Mouse (Mus musculus): ENCODE measurements around the gene Babam1. TPM values are rescaled to one million over a fixed set of nuclear protein-coding genes. Genes with fewer than 3 reads are reported as not detected.

Gene Babam1
- polyA plus RNA-seq, 1 experiment from 2014 or later = 56.0 TPM

DNA sequence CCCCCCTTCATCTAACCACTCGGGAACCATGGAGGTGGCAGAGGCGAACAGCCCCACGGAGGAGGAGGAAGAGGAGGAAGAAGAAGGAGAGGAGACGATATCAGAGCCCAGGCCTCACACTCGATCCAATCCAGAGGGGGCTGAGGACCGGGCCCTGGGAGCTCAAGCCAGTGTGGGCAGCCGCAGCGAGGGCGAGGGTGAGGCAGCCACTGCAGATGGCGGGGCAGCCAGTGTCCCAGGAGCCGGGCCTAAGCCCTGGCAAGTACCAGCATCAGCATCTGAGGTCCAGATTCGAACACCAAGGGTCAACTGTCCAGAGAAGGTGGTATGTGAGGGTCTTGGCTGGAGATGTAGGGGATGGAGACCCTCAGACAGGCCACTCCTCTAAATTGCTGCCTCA is 1.0 kb downstream of the Babam1 start:
- peak overlapping the region; percentile 80 for H3K4me3 ChIP-seq (replicated peaks)
- H3K4me2 ChIP-seq = peak overlapping the region; percentile 84
- H3K36me3 ChIP-seq (replicated peaks) = peaks cover 24% of the 10 kb centered on the region
- ATAC-seq (ENCODE audit: insufficient read depth) = no peak
- peak overlapping the region; percentile 65 for H3K9ac ChIP-seq
- H3K27ac ChIP-seq (replicated peaks) = 0 out of 2 replicates have a peak overlapping the region, but pooled peaks have one; percentile 69
- peaks cover 27% of the 10 kb centered on the region for H3K4me1 ChIP-seq (replicated peaks)
- no peaks in the 10 kb centered on the region for H3K9me3 ChIP-seq (replicated peaks)
- H3K27me3 ChIP-seq = no peaks in the 10 kb centered on the region
- WGBS (ENCODE audit: insufficient replicate concordance) = 79% methylated on average over 12 of the region's 12 CpGs

DNA sequence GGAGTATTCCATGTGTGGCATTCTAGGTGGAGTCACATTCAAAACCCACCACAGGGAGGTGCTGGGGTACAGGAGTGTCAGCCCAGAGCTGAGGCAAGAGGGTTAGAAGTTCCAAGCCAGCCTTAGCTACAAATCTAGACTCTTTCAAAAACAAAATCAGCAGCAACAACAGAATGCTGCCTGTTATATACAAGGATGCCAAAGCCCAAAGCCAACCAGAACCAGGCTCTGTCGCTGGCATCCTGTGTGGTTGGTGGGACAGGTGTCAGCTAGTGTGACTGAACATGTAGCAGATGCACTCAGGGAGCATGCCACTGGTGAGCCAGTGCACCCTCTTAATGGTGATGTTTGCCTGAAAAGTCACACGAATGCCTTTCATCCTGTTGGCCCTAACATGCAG is 4.2 kb downstream of the Babam1 start:
- Histone ChIP-seq H3K9ac (no peak overlapping the region), H3K4me2 (no peak overlapping the region), H3K4me3 (replicated peaks) (no peak overlapping the region), H3K9me3 (replicated peaks) (no peaks in the 10 kb centered on the region), H3K27me3 (no peaks in the 10 kb centered on the region), H3K4me1 (replicated peaks) (peaks cover 38% of the 10 kb centered on the region), H3K27ac (replicated peaks) (no peak overlapping the region), H3K36me3 (replicated peaks) (peaks cover 24% of the 10 kb centered on the region)
- ATAC-seq (ENCODE audit: insufficient read depth) = no peak
- WGBS (ENCODE audit: insufficient replicate concordance) = 71% methylated on average over 2 of the region's 2 CpGs

DNA sequence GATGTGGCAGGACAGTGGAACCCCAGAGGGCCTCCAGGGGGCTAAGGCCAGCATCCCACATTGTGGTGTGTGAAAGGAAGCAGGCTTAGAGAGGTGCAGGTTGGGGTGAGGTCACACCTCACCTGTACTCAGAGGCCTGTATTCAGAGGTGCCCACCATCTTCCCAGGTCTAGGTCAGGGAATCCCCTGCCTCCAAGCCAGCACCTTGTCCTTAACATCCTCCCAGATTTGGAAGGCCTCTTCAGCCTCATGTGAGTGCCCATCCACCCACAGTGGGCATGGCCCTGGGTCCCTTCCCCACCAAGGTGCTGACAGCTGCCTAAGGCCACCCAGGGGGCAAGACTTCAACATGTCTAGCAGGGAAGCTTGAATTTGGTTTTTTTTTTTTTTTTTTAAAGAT is 4.8 kb downstream of the Babam1 start:
- no peak overlapping the region for H3K27ac ChIP-seq (replicated peaks)
- no peak overlapping the region for H3K9ac ChIP-seq
- H3K4me3 ChIP-seq (replicated peaks) = no peak overlapping the region
- H3K9me3 ChIP-seq (replicated peaks) = no peaks in the 10 kb centered on the region
- peaks cover 24% of the 10 kb centered on the region for H3K36me3 ChIP-seq (replicated peaks)
- no peak overlapping the region for H3K4me2 ChIP-seq
- no peaks in the 10 kb centered on the region for H3K27me3 ChIP-seq
- no peak for ATAC-seq (ENCODE audit: insufficient read depth)
- H3K4me1 ChIP-seq (replicated peaks) = peaks cover 36% of the 10 kb centered on the region

DNA sequence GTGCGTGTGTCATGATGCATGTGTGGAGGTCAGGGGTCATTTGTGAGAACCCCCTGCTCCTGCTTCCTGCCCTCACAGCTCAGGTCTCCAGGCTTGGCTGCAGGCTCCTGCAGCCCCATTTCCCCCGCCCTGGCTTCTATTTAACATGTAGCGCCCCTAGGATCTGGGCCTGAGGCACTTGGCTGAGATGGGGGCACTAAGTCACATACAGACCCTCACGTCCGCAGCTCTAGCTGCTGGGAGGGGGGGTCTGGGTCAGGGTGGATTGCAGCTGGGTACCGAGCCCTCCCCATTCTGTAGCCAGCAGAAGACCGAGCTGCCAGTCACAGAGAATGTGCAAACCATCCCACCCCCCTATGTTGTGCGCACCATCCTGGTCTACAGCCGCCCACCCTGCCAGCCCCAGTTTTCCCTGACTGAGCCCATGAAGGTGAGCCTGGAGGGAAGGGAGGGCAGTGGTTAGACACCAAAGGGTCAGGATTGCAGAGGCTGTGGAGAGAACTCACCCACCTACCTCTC is 5.8 kb downstream of the Babam1 start:
- no peak overlapping the region for H3K27ac ChIP-seq (replicated peaks)
- H3K4me1 ChIP-seq (replicated peaks) = peaks cover 41% of the 10 kb centered on the region
- H3K4me3 ChIP-seq (replicated peaks) = no peak overlapping the region
- H3K27me3 ChIP-seq = no peaks in the 10 kb centered on the region
- WGBS (ENCODE audit: insufficient replicate concordance) = 80% methylated on average over 9 of the region's 9 CpGs
- H3K9me3 ChIP-seq (replicated peaks) = no peaks in the 10 kb centered on the region
- no peak overlapping the region for H3K9ac ChIP-seq
- no peak for ATAC-seq (ENCODE audit: insufficient read depth)
- H3K36me3 ChIP-seq (replicated peaks) = peaks cover 33% of the 10 kb centered on the region
- H3K4me2 ChIP-seq = no peak overlapping the region

DNA sequence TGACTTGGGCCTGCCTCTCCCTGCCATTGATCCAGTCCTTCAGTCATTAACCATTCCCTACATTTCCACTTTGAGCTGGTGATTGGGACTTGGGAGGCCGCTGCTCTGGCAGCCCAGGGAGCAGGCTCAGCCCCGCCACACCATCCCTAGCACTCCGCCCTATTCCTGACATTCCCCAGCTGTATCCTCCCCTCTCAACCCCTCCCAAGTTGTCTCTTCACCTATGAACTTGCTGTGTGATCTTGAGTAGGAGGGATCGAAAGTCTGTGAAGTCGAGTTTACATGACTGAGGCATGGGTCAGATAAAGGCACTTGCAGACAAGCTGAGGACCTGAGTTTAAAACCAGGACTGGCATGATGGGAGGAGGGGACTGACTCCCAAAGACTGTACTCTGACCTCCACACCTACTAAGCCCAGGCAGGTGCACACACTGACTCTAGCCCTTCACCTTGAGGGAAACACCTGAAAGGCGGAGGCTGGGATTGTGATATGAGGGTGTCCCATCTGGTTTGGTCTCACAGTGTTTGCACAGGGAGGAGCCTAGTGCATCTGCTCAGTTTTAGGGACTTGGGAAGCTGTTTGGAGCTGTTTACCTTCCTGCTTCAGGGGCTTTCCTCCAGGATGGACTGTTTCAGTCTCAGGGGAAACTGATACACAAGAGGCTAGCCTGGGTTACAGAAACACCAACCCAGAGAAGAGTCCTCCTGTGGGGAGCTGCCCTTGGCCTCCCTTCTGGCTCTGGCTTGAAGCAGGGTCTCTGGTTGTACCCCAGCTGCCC is 6.6 kb downstream of the Babam1 start:
- WGBS (ENCODE audit: insufficient replicate concordance) = 72% methylated on average over 6 of the region's 6 CpGs
- Histone ChIP-seq H3K27me3 (no peaks in the 10 kb centered on the region), H3K4me3 (replicated peaks) (no peak overlapping the region), H3K27ac (replicated peaks) (no peak overlapping the region), H3K9ac (no peak overlapping the region), H3K36me3 (replicated peaks) (peaks cover 39% of the 10 kb centered on the region), H3K9me3 (replicated peaks) (no peaks in the 10 kb centered on the region), H3K4me2 (no peak overlapping the region), H3K4me1 (replicated peaks) (peaks cover 42% of the 10 kb centered on the region)
- no peak for ATAC-seq (ENCODE audit: insufficient read depth)

DNA sequence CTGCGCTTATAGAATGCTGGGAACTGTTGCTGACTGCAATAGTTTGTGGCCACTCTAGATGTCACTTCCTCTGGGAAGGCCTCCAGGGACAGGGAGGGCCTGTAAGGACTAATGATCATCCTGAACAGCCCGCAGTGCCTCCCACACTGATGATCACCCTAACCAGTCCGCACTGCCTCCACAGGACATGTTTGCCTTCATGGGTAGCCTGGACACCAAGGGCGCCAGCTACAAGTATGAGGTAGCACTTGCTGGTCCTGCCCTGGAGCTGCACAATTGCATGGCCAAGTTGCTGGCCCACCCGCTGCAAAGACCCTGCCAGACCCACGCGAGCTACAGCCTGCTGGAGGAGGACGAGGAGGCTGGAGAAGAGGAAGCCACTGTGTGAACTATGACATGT is 7.3 kb downstream of the Babam1 start:
- no peaks in the 10 kb centered on the region for H3K27me3 ChIP-seq
- ATAC-seq (ENCODE audit: insufficient read depth) = no peak
- no peak overlapping the region for H3K4me3 ChIP-seq (replicated peaks)
- H3K4me2 ChIP-seq = no peak overlapping the region
- H3K9me3 ChIP-seq (replicated peaks) = no peaks in the 10 kb centered on the region
- no peak overlapping the region for H3K27ac ChIP-seq (replicated peaks)
- 69% methylated on average over 8 of the region's 8 CpGs for WGBS (ENCODE audit: insufficient replicate concordance)
- H3K9ac ChIP-seq = no peak overlapping the region
- H3K36me3 ChIP-seq (replicated peaks) = peaks cover 40% of the 10 kb centered on the region
- peaks cover 42% of the 10 kb centered on the region for H3K4me1 ChIP-seq (replicated peaks)

DNA sequence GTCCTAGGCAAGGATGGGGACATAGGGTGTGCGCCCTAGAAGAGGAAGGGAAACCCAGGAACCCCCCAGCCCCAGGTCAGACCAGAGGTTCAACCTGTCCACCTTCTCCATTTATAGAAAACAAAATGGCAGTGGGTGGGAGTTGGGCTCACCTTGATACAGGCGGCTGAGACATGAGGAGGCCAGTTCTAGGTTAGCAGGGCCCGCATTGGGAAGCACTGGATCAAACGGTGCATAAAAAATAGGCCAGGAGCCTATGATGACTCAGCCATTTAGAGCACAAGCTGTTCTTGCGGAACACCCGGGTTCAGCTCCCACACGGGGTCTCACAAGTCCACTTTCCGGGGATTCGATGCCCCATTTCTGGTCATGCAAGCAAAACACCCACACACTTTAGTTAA is 8.3 kb downstream of the Babam1 start:
- Histone ChIP-seq H3K36me3 (replicated peaks) (peaks cover 43% of the 10 kb centered on the region), H3K4me2 (peak overlapping the region; percentile 86), H3K4me3 (replicated peaks) (peak overlapping the region; percentile 98), H3K27me3 (no peaks in the 10 kb centered on the region), H3K27ac (replicated peaks) (peak overlapping the region; percentile 77; the same call in 1 of the 2 replicates), H3K9me3 (replicated peaks) (no peaks in the 10 kb centered on the region), H3K9ac (no peak overlapping the region), H3K4me1 (replicated peaks) (peaks cover 42% of the 10 kb centered on the region)
- ATAC-seq (ENCODE audit: insufficient read depth) = no peak
- WGBS (ENCODE audit: insufficient replicate concordance) = 60% methylated on average over 9 of the region's 9 CpGs

DNA sequence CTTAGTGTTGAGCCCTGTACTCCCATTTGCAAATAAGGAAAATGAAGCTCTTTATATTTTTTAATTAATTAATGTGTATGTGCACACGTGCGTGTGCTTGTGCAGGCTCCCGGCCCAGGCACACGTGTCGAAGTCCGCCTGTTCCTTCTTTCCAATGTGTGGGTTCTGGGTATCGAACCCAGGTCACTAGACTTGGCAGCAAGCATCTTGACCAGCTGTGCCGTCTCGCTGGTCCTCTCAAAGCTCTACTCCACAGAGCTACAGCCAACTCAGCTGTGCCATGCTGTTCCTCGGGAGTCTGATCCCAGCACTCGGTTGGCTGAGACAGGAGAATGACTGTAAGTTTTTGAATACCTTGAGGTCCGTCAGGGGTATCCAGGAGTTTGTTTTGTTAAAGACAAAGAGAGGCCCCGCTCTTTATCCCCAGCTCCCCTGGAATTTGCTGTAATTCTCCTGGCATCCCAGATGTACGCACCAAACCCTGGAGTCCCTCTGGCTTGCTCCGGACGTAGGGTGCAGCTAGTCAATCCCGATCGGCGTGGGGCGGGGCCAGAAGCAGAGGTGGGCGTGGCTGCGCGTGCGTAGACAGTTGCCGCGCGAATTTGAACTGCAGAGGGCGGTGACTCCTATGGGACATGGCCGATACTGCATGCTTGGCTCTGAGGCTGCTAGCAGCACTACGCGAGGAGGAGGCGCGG is 8.9 kb downstream of the Babam1 start, which contains the start of gene Ankle1:
TSS of gene Ankle1 (plus strand) at position 610 of the 698 bp plus-strand sequence.
- Histone ChIP-seq H3K4me2 (peak within 1 kb of the TSS; percentile 86), H3K4me3 (replicated peaks) (peak within 1 kb of the TSS; percentile 98), H3K9me3 (replicated peaks) (no peaks in the 10 kb centered on the region), H3K27me3 (no peaks in the 10 kb centered on the region), H3K4me1 (replicated peaks) (peaks cover 42% of the 10 kb centered on the region), H3K9ac (peak within 1 kb of the TSS; percentile 95), H3K27ac (replicated peaks) (peak within 1 kb of the TSS; percentile 88), H3K36me3 (replicated peaks) (peaks cover 44% of the 10 kb centered on the region)
- 12% methylated on average over 33 of the region's 33 CpGs for WGBS (ENCODE audit: insufficient replicate concordance)
- peak; percentile 82 for ATAC-seq (ENCODE audit: insufficient read depth)

DNA sequence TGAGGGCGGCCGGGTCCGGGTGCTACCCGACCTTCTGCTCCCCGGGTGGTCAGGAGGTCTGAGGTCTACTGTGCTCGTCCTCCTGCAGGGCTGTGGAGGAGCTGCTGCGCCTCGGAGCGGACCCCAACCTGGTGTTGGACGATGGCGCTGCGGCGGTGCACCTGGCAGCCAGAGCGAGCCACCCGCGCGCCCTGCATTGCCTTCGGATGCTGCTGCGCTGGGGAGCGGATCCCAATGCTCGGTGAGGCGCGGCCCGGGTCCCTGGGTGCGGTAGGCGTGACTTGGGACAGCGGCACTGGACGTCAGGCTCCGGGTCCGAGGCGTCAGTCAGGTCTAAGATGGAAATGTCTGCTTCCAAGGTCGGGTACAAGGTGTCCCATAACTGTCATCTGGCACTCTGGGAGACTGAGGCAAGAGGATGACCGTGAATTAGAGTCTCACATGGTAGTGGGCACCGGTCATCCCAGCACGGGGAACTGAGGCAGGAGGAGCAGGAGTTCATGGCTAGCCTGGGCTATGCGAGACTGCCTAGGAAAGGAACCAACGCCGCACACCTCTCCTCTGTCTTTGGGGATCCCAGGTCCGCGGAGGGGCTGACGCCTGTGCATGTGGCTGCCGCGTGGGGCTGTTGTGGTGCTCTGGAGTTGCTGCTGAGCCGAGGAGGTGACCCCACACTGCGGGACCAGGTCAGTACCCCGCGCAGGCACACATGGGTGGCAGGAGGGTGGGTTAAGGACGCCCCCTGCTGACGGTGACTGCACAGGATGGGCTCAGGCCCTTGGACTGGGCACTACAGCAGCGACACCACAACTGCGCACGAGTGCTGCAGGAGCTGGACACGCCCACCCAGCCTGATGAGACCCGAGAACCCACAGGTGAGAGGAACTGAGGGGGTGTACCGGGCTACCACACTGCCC is 9.7 kb downstream of the Babam1 start:
- peak; percentile 75 for ATAC-seq (ENCODE audit: insufficient read depth)
- Histone ChIP-seq H3K9ac (peak overlapping the region; percentile 95), H3K36me3 (replicated peaks) (peaks cover 39% of the 10 kb centered on the region), H3K9me3 (replicated peaks) (no peaks in the 10 kb centered on the region), H3K4me1 (replicated peaks) (peaks cover 44% of the 10 kb centered on the region), H3K27me3 (no peaks in the 10 kb centered on the region), H3K27ac (replicated peaks) (peak overlapping the region; percentile 88), H3K4me3 (replicated peaks) (peak overlapping the region; percentile 98), H3K4me2 (peak overlapping the region; percentile 86)
- WGBS (ENCODE audit: insufficient replicate concordance) = under 1% methylated on average over 55 of the region's 55 CpGs

DNA sequence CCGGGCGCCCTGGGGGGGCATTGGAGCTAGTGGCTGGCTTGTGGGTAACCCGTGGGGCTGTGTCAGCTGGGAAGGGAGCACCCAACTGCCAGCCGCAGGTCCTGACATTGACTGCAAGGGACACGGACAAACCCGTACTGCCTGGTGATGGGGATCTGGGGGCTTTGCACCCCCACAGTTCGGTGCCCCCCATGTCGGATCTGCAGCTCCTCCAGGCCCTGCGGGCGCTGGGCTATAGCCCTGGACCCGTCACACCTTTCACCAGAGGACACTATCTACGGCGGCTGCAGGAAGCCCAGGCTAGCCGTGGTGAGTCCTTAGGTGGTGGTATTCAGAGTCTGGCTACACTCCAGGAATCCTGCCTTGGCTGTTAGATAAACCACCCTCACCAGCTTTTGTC is 10.8 kb downstream of the Babam1 start:
- Histone ChIP-seq H3K4me2 (peak overlapping the region; percentile 86), H3K4me1 (replicated peaks) (peaks cover 52% of the 10 kb centered on the region), H3K9ac (no peak overlapping the region), H3K27me3 (no peaks in the 10 kb centered on the region), H3K9me3 (replicated peaks) (no peaks in the 10 kb centered on the region), H3K36me3 (replicated peaks) (peaks cover 37% of the 10 kb centered on the region), H3K27ac (replicated peaks) (no peak overlapping the region), H3K4me3 (replicated peaks) (peak overlapping the region; percentile 98)
- ATAC-seq (ENCODE audit: insufficient read depth) = no peak
- 84% methylated on average over 14 of the region's 14 CpGs for WGBS (ENCODE audit: insufficient replicate concordance)
